In genomic region chr19:11244230-11244629, GRCm38 (mm10) we compare ENCODE assay signal across 19 mouse cellular contexts. TPM values are rescaled to one million over a fixed set of nuclear protein-coding genes. Genes with fewer than 3 reads are reported as not detected.
DNase-seq lines count a peak whose midpoint lies in the region; ATAC-seq and TF ChIP-seq lines count a peak whose summit lies in the region.
"Had no signal": no experiment of that assay in that cellular context is flagged by ENCODE, and none has a peak within 500 bp of the region (broad histone marks: within the 10 kb centered on the region; RNA-seq: fewer than 3 reads in every experiment).

No protein-coding gene starts in this region.

- no peak overlapping the region for H3K9ac ChIP-seq in heart, embryonic 11.5 days (ENCODE audit: low read depth, low read length)
- no peak overlapping the region for H3K9ac ChIP-seq in lung, embryonic 14.5 days
- H3K9ac ChIP-seq: hindbrain, embryonic 13.5 days; limb, embryonic 15.5 days; stomach, embryonic 15.5 days had no signal

- no peak for TF ChIP-seq CTCF in lung, embryonic 14.5 days (IDR thresholded peaks at IDR 0.05; ENCODE audit: low read depth)

- H3K4me1 ChIP-seq in heart, embryonic 11.5 days (ENCODE audit: control insufficient read depth, insufficient read depth, low read length): no peaks in the 10 kb centered on the region
- H3K4me1 ChIP-seq in lung, embryonic 14.5 days (ENCODE audit: insufficient read depth): no peaks in the 10 kb centered on the region
- no peaks in the 10 kb centered on the region for H3K4me1 ChIP-seq in forebrain, embryonic 10.5 days
- H3K4me1 ChIP-seq: hindbrain, embryonic 13.5 days; limb, embryonic 15.5 days; midbrain, embryonic 10.5 days; stomach, embryonic 15.5 days had no signal

- H3K9me3 ChIP-seq in heart, embryonic 11.5 days (replicated peaks; ENCODE audit: control insufficient read depth, low read length): no peaks in the 10 kb centered on the region
- H3K9me3 ChIP-seq in lung, embryonic 14.5 days (ENCODE audit: low read depth, low read length): no peaks in the 10 kb centered on the region
- no peaks in the 10 kb centered on the region for H3K9me3 ChIP-seq in forebrain, embryonic 10.5 days
- H3K9me3 ChIP-seq: hindbrain, embryonic 13.5 days; limb, embryonic 15.5 days; midbrain, embryonic 10.5 days; stomach, embryonic 15.5 days had no signal

- no peak for ATAC-seq in heart, embryonic 11.5 days (replicated peaks; ENCODE audit: insufficient number of reproducible peaks, low FRiP score, low TSS enrichment)
- ATAC-seq in lung, embryonic 14.5 days (ENCODE audit: insufficient read depth): no peak
- ATAC-seq in hematopoietic stem cell, adult 5-6 weeks (replicated peaks in 1 of 2; ENCODE audit: insufficient read depth in 1 of 2, low FRiP score in 2 of 2, low TSS enrichment in 1 of 2, low read depth in 1 of 2, poor library complexity in 2 of 2, severe bottlenecking in 2 of 2): peak; percentile 65 to 74

- H3K27ac ChIP-seq in heart, embryonic 11.5 days (ENCODE audit: low read depth, low read length): no peak overlapping the region
- H3K27ac ChIP-seq in lung, embryonic 14.5 days (ENCODE audit: low read depth): no peak overlapping the region
- H3K27ac ChIP-seq in forebrain, embryonic 10.5 days: no peak overlapping the region
- H3K27ac ChIP-seq: hindbrain, embryonic 13.5 days; limb, embryonic 15.5 days; midbrain, embryonic 10.5 days; stomach, embryonic 15.5 days had no signal

- H3K36me3 ChIP-seq in heart, embryonic 11.5 days (ENCODE audit: control insufficient read depth, insufficient read depth, low read length): no peaks in the 10 kb centered on the region
- no peaks in the 10 kb centered on the region for H3K36me3 ChIP-seq in lung, embryonic 14.5 days (ENCODE audit: insufficient read depth)
- H3K36me3 ChIP-seq in forebrain, embryonic 10.5 days (replicated peaks): no peaks in the 10 kb centered on the region
- H3K36me3 ChIP-seq: hindbrain, embryonic 13.5 days; limb, embryonic 15.5 days; midbrain, embryonic 10.5 days; stomach, embryonic 15.5 days had no signal

- H3K4me3 ChIP-seq in heart, embryonic 11.5 days (ENCODE audit: low read depth, low read length): no peak overlapping the region
- no peak overlapping the region for H3K4me3 ChIP-seq in lung, embryonic 14.5 days (ENCODE audit: low read depth, low read length)
- H3K4me3 ChIP-seq in forebrain, embryonic 10.5 days: no peak overlapping the region
- H3K4me3 ChIP-seq: hindbrain, embryonic 13.5 days; limb, embryonic 15.5 days; midbrain, embryonic 10.5 days; stomach, embryonic 15.5 days had no signal

- DNase-seq in heart, adult 18-20 months: peak; percentile 33 to 52
- DNase-seq in lung, embryonic 14.5 days: peak; percentile 24
- DNase-seq in lung, postnatal 14 days: no peak
- DNase-seq in skeletal muscle tissue, adult 2 months (ENCODE audit: low read depth, low spot score): peak; percentile 23
- no peak for DNase-seq in cerebellum, adult 9-11 months
- DNase-seq in forebrain, embryonic 10.5 days (ENCODE audit: extremely low spot score, low spot score): no peak
- DNase-seq: cerebellum, adult 11 months; retina, postnatal 1 day had no signal

- no peaks in the 10 kb centered on the region for H3K27me3 ChIP-seq in heart, embryonic 11.5 days (ENCODE audit: control insufficient read depth, insufficient read depth, low read length)
- H3K27me3 ChIP-seq in lung, embryonic 14.5 days (ENCODE audit: insufficient read depth, low read length): no peaks in the 10 kb centered on the region
- H3K27me3 ChIP-seq in forebrain, embryonic 10.5 days (ENCODE audit: poor library complexity, severe bottlenecking): no peaks in the 10 kb centered on the region
- H3K27me3 ChIP-seq: hindbrain, embryonic 13.5 days; limb, embryonic 15.5 days; stomach, embryonic 15.5 days had no signal

- H3K4me2 ChIP-seq in heart, embryonic 11.5 days: no peak overlapping the region
- H3K4me2 ChIP-seq in lung, embryonic 14.5 days: no peak overlapping the region
- H3K4me2 ChIP-seq: hindbrain, embryonic 13.5 days; limb, embryonic 15.5 days; stomach, embryonic 15.5 days had no signal

RNA-seq across cellular contexts. Expression of gene Ms4a12, which starts 12.0 kb away (rescaled TPM):
- total RNA-seq in heart, adult 18-20 months (2021): not detected
- polyA plus RNA-seq in heart, embryonic 11.5 days (2014; fragmentation: Nextera tagmentation; extraction: Ambion mirVana): not detected in 2 replicates
- not detected in 2 replicates for polyA plus RNA-seq in lung, embryonic 14.5 days (2014; fragmentation: Nextera tagmentation; extraction: Ambion mirVana)
- total RNA-seq in hematopoietic stem cell, adult 5-6 weeks (2017): not detected in 2 replicates
- not detected in 2 replicates for polyA plus RNA-seq in forebrain, embryonic 10.5 days (2016; fragmentation: Nextera tagmentation; extraction: Ambion mirVana)
- total RNA-seq: adrenal gland, adult 18-20 months; gastrocnemius, adult 8-10 months had no signal
- polyA plus RNA-seq: C2C12; forebrain, embryonic 11.5 days; hindbrain, embryonic 13.5 days; limb, embryonic 15.5 days; midbrain, embryonic 10.5 days; neural tube, embryonic 11.5 days; stomach, embryonic 15.5 days had no signal

RNA-seq across cellular contexts. Expression of gene Ms4a1, which starts 21.8 kb away (rescaled TPM):
- total RNA-seq in heart, adult 18-20 months (2021): 1 to 10 TPM in 1 of 2 experiments, under 1 TPM in 1; 0.35 to 4.4 TPM
- not detected in 2 replicates for polyA plus RNA-seq in heart, embryonic 11.5 days (2014; fragmentation: Nextera tagmentation; extraction: Ambion mirVana)
- not detected in 2 replicates for polyA plus RNA-seq in lung, embryonic 14.5 days (2014; fragmentation: Nextera tagmentation; extraction: Ambion mirVana)
- 0.38 TPM in 1 of 2 replicates, not detected in the other for total RNA-seq in hematopoietic stem cell, adult 5-6 weeks (2017)
- polyA plus RNA-seq in forebrain, embryonic 10.5 days (2016; fragmentation: Nextera tagmentation; extraction: Ambion mirVana): not detected in 2 replicates
- total RNA-seq: gastrocnemius, adult 8-10 months had no signal
- polyA plus RNA-seq: C2C12; forebrain, embryonic 11.5 days; hindbrain, embryonic 13.5 days; limb, embryonic 15.5 days; midbrain, embryonic 10.5 days; neural tube, embryonic 11.5 days; stomach, embryonic 15.5 days had no signal

RNA-seq across cellular contexts. Expression of gene Ms4a5, which starts 39.4 kb away (rescaled TPM):
- total RNA-seq in heart, adult 18-20 months (2021): not detected
- polyA plus RNA-seq in heart, embryonic 11.5 days (2014; fragmentation: Nextera tagmentation; extraction: Ambion mirVana): not detected in 2 replicates
- not detected in 2 replicates for polyA plus RNA-seq in lung, embryonic 14.5 days (2014; fragmentation: Nextera tagmentation; extraction: Ambion mirVana)
- total RNA-seq in hematopoietic stem cell, adult 5-6 weeks (2017): not detected in 2 replicates
- polyA plus RNA-seq in forebrain, embryonic 10.5 days (2016; fragmentation: Nextera tagmentation; extraction: Ambion mirVana): not detected in 2 replicates
- total RNA-seq: adrenal gland, adult 18-20 months; gastrocnemius, adult 8-10 months had no signal
- polyA plus RNA-seq: C2C12; forebrain, embryonic 11.5 days; hindbrain, embryonic 13.5 days; limb, embryonic 15.5 days; midbrain, embryonic 10.5 days; neural tube, embryonic 11.5 days; stomach, embryonic 15.5 days had no signal

RNA-seq across cellular contexts. Expression of gene Ms4a13, which starts 47.7 kb away (rescaled TPM):
- total RNA-seq in heart, adult 18-20 months (2021): not detected
- not detected in 2 replicates for polyA plus RNA-seq in heart, embryonic 11.5 days (2014; fragmentation: Nextera tagmentation; extraction: Ambion mirVana)
- polyA plus RNA-seq in lung, embryonic 14.5 days (2014; fragmentation: Nextera tagmentation; extraction: Ambion mirVana): not detected in 2 replicates
- total RNA-seq in hematopoietic stem cell, adult 5-6 weeks (2017): not detected in 2 replicates
- polyA plus RNA-seq in forebrain, embryonic 10.5 days (2016; fragmentation: Nextera tagmentation; extraction: Ambion mirVana): not detected in 2 replicates
- total RNA-seq: adrenal gland, adult 18-20 months; gastrocnemius, adult 8-10 months had no signal
- polyA plus RNA-seq: C2C12; forebrain, embryonic 11.5 days; hindbrain, embryonic 13.5 days; limb, embryonic 15.5 days; midbrain, embryonic 10.5 days; neural tube, embryonic 11.5 days; stomach, embryonic 15.5 days had no signal

Comparison
In these comparisons a context has a peak if more than half of its experiments do, and no peak if none do; other contexts are left out.
1. DNase-seq: peak in heart, adult 18-20 months (2 of 2), lung, embryonic 14.5 days (single experiment) and skeletal muscle tissue, adult 2 months (single experiment); none in lung, postnatal 14 days (single experiment), cerebellum, adult 9-11 months (single experiment) and forebrain, embryonic 10.5 days (single experiment).
2. ATAC-seq: peak in hematopoietic stem cell, adult 5-6 weeks (2 of 2); none in heart, embryonic 11.5 days (single experiment) and lung, embryonic 14.5 days (single experiment).